Mouse (Mus musculus): ENCODE results near the gene Tbc1d5.

DNA sequence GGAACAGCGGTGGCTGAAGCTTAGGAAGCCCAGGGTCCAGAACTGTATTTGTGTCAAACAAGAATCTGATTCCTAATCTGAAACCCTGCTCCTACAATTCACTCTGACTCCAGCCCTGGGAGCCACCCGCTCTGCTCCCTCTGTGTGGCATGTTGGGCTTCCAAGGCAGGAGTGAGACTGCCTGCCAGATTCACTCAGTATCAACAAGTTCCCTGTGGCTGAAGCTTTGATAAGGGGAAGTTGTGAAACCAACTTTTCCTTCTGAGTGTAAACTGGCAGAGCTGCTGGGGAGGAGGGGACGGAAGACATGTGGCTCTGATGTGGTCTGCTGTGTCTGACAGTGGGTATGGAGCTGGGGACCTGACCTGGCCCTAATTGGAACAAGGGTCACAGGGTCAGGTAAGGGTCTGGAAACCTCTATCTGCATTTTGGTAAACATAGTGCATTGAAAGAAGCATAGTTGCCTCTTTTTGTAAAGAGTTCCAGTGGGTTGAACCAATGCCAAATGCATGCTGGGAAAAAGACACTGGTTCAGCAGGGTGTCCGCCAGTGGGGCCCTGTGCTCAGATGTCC is 443.7 kb downstream of the Tbc1d5 start:
- TF ChIP-seq POLR2A (IDR thresholded peaks at IDR 0.05; ENCODE audit: control insufficient read depth, extremely low read depth, insufficient read depth, low read length, poor library complexity) (no peak), CTCF (IDR thresholded peaks at IDR 0.05; ENCODE audit: borderline replicate concordance, control insufficient read depth, extremely low read depth, insufficient read depth, low read length, poor library complexity) (no peak)

Data from thymus, adult 2 months (tissue).